24 mouse cellular contexts compared by ENCODE assay signal in genomic region chr3:123658429-123658828, GRCm38 (mm10). TPM values are rescaled to one million over a fixed set of nuclear protein-coding genes. Genes with fewer than 3 reads are reported as not detected.
DNase-seq lines count a peak whose midpoint lies in the region; ATAC-seq and TF ChIP-seq lines count a peak whose summit lies in the region.
"Had no signal": no experiment of that assay in that cellular context is flagged by ENCODE, and none has a peak within 500 bp of the region (broad histone marks: within the 10 kb centered on the region; RNA-seq: fewer than 3 reads in every experiment).

No protein-coding gene starts in this region.

- TF ChIP-seq CTCF in brain, embryonic 14.5 days (IDR thresholded peaks at IDR 0.05; ENCODE audit: borderline replicate concordance, extremely low read depth, insufficient read depth, insufficient read length): no peak

- H3K4me2 ChIP-seq in hindbrain, embryonic 15.5 days: no peak overlapping the region
- H3K4me2 ChIP-seq in hindbrain, embryonic 11.5 days (replicated peaks; ENCODE audit: low read depth, low read length): no peak overlapping the region
- H3K4me2 ChIP-seq in forebrain, embryonic 14.5 days (ENCODE audit: low read length): no peak overlapping the region
- H3K4me2 ChIP-seq in midbrain, embryonic 16.5 days (ENCODE audit: low read length): no peak overlapping the region
- H3K4me2 ChIP-seq: embryonic facial prominence, embryonic 12.5 days; limb, embryonic 15.5 days; liver, embryonic 15.5 days; lung, embryonic 15.5 days had no signal

- no peaks in the 10 kb centered on the region for H3K9me3 ChIP-seq in hindbrain, embryonic 15.5 days
- H3K9me3 ChIP-seq in hindbrain, embryonic 11.5 days (ENCODE audit: control insufficient read depth, low read length): no peaks in the 10 kb centered on the region
- no peaks in the 10 kb centered on the region for H3K9me3 ChIP-seq in forebrain, embryonic 14.5 days (replicated peaks; ENCODE audit: control insufficient read depth, low read length)
- no peaks in the 10 kb centered on the region for H3K9me3 ChIP-seq in midbrain, embryonic 16.5 days (replicated peaks; ENCODE audit: control insufficient read depth, low read length, poor library complexity, severe bottlenecking)
- H3K9me3 ChIP-seq: embryonic facial prominence, embryonic 12.5 days; limb, embryonic 15.5 days; liver, embryonic 15.5 days; lung, embryonic 15.5 days had no signal

- 30% methylated on average over 5 of the region's 5 CpGs for WGBS in hindbrain, embryonic 15.5 days
- WGBS in hindbrain, embryonic 11.5 days: 20% methylated on average over 5 of the region's 5 CpGs
- WGBS in forebrain, embryonic 14.5 days: 17% methylated on average over 5 of the region's 5 CpGs
- 11% methylated on average over 5 of the region's 5 CpGs for WGBS in midbrain, embryonic 16.5 days

- DNase-seq in hindbrain, embryonic 11.5 days (ENCODE audit: low spot score): no peak
- DNase-seq in brain, embryonic 14.5 days (ENCODE audit: low read depth): peak; percentile 59
- DNase-seq in forebrain, embryonic 14.5 days (ENCODE audit: low spot score): peak; percentile 36
- DNase-seq in urinary bladder, postnatal 36 days (ENCODE audit: low spot score in 2 of 2): no peak
- DNase-seq in gastrocnemius, postnatal 14 days: no peak
- DNase-seq: adrenal gland, postnatal 25 days; cerebellum, adult 18-20 months; cerebellum, postnatal 25 days; kidney, adult 18-20 months; kidney, postnatal 4 days; left cerebral cortex, postnatal 4 days; lung, postnatal 36 days; right cerebral cortex, postnatal 14 days had no signal

- TF ChIP-seq POLR2A in brain, embryonic 14.5 days (IDR thresholded peaks at IDR 0.05; ENCODE audit: borderline replicate concordance, extremely low read depth, insufficient read depth, insufficient read length, poor library complexity, severe bottlenecking): no peak

- H3K27ac ChIP-seq in hindbrain, embryonic 15.5 days (replicated peaks): no peak overlapping the region
- H3K27ac ChIP-seq in hindbrain, embryonic 11.5 days (ENCODE audit: low read depth, low read length): no peak overlapping the region
- H3K27ac ChIP-seq in forebrain, embryonic 14.5 days (ENCODE audit: low read depth, low read length): no peak overlapping the region
- H3K27ac ChIP-seq in midbrain, embryonic 16.5 days (ENCODE audit: low read length): no peak overlapping the region; the same call in 1 of the 2 replicates
- H3K27ac ChIP-seq: embryonic facial prominence, embryonic 12.5 days; left cerebral cortex, adult 2 months; limb, embryonic 15.5 days; liver, embryonic 15.5 days; lung, embryonic 15.5 days; stomach, postnatal 0 days had no signal

- H3K9ac ChIP-seq in hindbrain, embryonic 15.5 days: no peak overlapping the region
- H3K9ac ChIP-seq in hindbrain, embryonic 11.5 days (ENCODE audit: low read depth, low read length): no peak overlapping the region
- no peak overlapping the region for H3K9ac ChIP-seq in forebrain, embryonic 14.5 days (ENCODE audit: low read length)
- H3K9ac ChIP-seq in midbrain, embryonic 16.5 days (ENCODE audit: low read depth, low read length): no peak overlapping the region
- H3K9ac ChIP-seq: embryonic facial prominence, embryonic 12.5 days; limb, embryonic 15.5 days; liver, embryonic 15.5 days; lung, embryonic 15.5 days had no signal

- H3K4me3 ChIP-seq in hindbrain, embryonic 15.5 days: no peak overlapping the region
- no peak overlapping the region for H3K4me3 ChIP-seq in hindbrain, embryonic 11.5 days (ENCODE audit: low read depth, low read length)
- no peak overlapping the region for H3K4me3 ChIP-seq in forebrain, embryonic 14.5 days (ENCODE audit: low read depth, low read length)
- H3K4me3 ChIP-seq in midbrain, embryonic 16.5 days (ENCODE audit: low read depth, low read length): no peak overlapping the region
- H3K4me3 ChIP-seq: embryonic facial prominence, embryonic 12.5 days; left cerebral cortex, adult 2 months; limb, embryonic 15.5 days; liver, embryonic 15.5 days; lung, embryonic 15.5 days; myocyte had no signal

- ATAC-seq in hindbrain, embryonic 15.5 days (ENCODE audit: low FRiP score, low read depth): 0 out of 2 replicates have a peak, but pooled peaks have one; percentile 51
- ATAC-seq in hindbrain, embryonic 11.5 days (ENCODE audit: low FRiP score): no peak
- ATAC-seq in forebrain, embryonic 14.5 days: peak; percentile 71; the same call in 1 of the 2 replicates
- peak; percentile 58 for ATAC-seq in midbrain, embryonic 16.5 days
- ATAC-seq: inflammation-experienced regulatory T-cells, adult 6 months had no signal

- 0 out of 2 replicates have a peak, but pooled peaks cover 5% of the 10 kb centered on the region for H3K4me1 ChIP-seq in hindbrain, embryonic 15.5 days (replicated peaks)
- no peaks in the 10 kb centered on the region for H3K4me1 ChIP-seq in hindbrain, embryonic 11.5 days (replicated peaks; ENCODE audit: control insufficient read depth, insufficient read depth, low read length)
- 0 out of 2 replicates have a peak, but pooled peaks cover 5% of the 10 kb centered on the region for H3K4me1 ChIP-seq in forebrain, embryonic 14.5 days (ENCODE audit: control insufficient read depth, insufficient read depth, low read length)
- H3K4me1 ChIP-seq in midbrain, embryonic 16.5 days (ENCODE audit: control insufficient read depth, insufficient read depth, low read length): 0 out of 2 replicates have a peak, but pooled peaks cover 6% of the 10 kb centered on the region
- H3K4me1 ChIP-seq: embryonic facial prominence, embryonic 12.5 days; limb, embryonic 15.5 days; liver, embryonic 15.5 days; lung, embryonic 15.5 days had no signal

- H3K36me3 ChIP-seq in hindbrain, embryonic 15.5 days: no peaks in the 10 kb centered on the region
- H3K36me3 ChIP-seq in hindbrain, embryonic 11.5 days (ENCODE audit: control insufficient read depth, insufficient read depth, low read length): no peaks in the 10 kb centered on the region
- H3K36me3 ChIP-seq in forebrain, embryonic 14.5 days (ENCODE audit: control insufficient read depth, insufficient read depth, low read length): no peaks in the 10 kb centered on the region
- no peaks in the 10 kb centered on the region for H3K36me3 ChIP-seq in midbrain, embryonic 16.5 days (ENCODE audit: control insufficient read depth, insufficient read depth, low read length)
- H3K36me3 ChIP-seq: embryonic facial prominence, embryonic 12.5 days; limb, embryonic 15.5 days; liver, embryonic 15.5 days; lung, embryonic 15.5 days had no signal

- no peaks in the 10 kb centered on the region for H3K27me3 ChIP-seq in hindbrain, embryonic 15.5 days
- no peaks in the 10 kb centered on the region for H3K27me3 ChIP-seq in hindbrain, embryonic 11.5 days (ENCODE audit: control insufficient read depth, insufficient read depth, low read length)
- no peaks in the 10 kb centered on the region for H3K27me3 ChIP-seq in forebrain, embryonic 14.5 days (replicated peaks; ENCODE audit: control insufficient read depth, insufficient read depth, low read length)
- no peaks in the 10 kb centered on the region for H3K27me3 ChIP-seq in midbrain, embryonic 16.5 days (ENCODE audit: control insufficient read depth, insufficient read depth, low read depth, low read length)
- H3K27me3 ChIP-seq: embryonic facial prominence, embryonic 12.5 days; limb, embryonic 15.5 days; liver, embryonic 15.5 days; lung, embryonic 15.5 days had no signal

- intact Hi-C loops in gastrocnemius, postnatal 14 days (cut with DNase I; ENCODE audit: low total_unique reads): no loop called here

RNA-seq across cellular contexts. Expression of gene Ndst3, which starts 32.2 kb away (rescaled TPM):
- 15.1 and 20.3 TPM in 2 replicates for polyA plus RNA-seq in hindbrain, embryonic 15.5 days (2015; fragmentation: Nextera tagmentation; extraction: Ambion mirVana)
- 9.9 and 11.2 TPM in 2 replicates for polyA plus RNA-seq in hindbrain, embryonic 11.5 days (2014; fragmentation: Nextera tagmentation; extraction: Ambion mirVana)
- 14.8 and 17.9 TPM in 2 replicates for polyA plus RNA-seq in brain, embryonic 14.5 days (2012; rRNA removed)
- polyA plus RNA-seq in forebrain, embryonic 14.5 days (2014; fragmentation: Nextera tagmentation; extraction: Ambion mirVana): 9.0 and 10.4 TPM in 2 replicates
- polyA plus RNA-seq in midbrain, embryonic 16.5 days (2015; fragmentation: Nextera tagmentation; extraction: Ambion mirVana): 12.0 and 15.6 TPM in 2 replicates
- under 1 TPM; 0.07 to 0.08 TPM for total RNA-seq in gastrocnemius, postnatal 14 days (2021)
- total RNA-seq: gastrocnemius, adult 18-20 months had no signal
- polyA plus RNA-seq: inflammation-experienced regulatory T-cells, adult 6 months had no signal

Comparison
In these comparisons a context has a peak if more than half of its experiments do, and no peak if none do; other contexts are left out.
1. DNase-seq: peak in brain, embryonic 14.5 days (single experiment) and forebrain, embryonic 14.5 days (single experiment); none in hindbrain, embryonic 11.5 days (single experiment), urinary bladder, postnatal 36 days (0 of 2) and gastrocnemius, postnatal 14 days (single experiment).